Mouse (Mus musculus): ENCODE results near the gene Tcf7l1. TPM values are rescaled to one million over a fixed set of nuclear protein-coding genes. Genes with fewer than 3 reads are reported as not detected.

Gene Tcf7l1
- polyA plus RNA-seq, 1 experiment from 2014 or later = 17.0 TPM

DNA sequence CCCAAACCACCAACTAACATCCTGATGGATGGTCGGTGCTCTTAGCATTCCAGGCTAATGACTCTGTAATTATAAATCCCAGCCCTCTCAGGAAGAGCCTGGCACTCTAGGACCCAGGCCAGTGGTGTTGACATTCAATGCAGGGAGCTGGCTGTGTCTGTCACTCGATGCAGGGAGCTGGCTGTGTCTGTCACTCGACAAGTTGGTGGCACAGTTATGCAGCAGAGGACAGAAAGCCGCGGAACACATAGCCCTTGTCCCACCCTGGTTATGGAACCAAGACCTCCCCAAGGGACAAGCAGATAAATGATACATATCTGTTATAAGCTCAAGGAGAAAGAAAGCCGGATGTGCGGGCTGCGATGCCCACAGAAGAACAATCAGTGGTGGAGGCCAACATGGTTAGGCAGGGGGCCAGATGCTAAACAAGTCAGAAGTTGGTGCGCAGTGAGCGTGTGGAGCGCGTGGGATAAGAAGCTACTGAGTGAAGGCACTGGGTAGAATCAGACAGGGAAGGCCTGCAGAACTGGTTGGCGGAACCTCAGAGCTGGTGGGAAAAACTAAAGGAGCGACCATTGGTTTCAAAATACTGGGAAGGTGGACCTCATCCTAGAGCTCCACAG, 33.7 kb downstream of the Tcf7l1 start:
- H3K27ac ChIP-seq (ENCODE audit: low read depth, low read length) = no peak overlapping the region
- no peak overlapping the region for H3K4me3 ChIP-seq (ENCODE audit: low read depth, low read length)
- H3K4me1 ChIP-seq (replicated peaks; ENCODE audit: control insufficient read depth, insufficient read depth, low read length) = no peaks in the 10 kb centered on the region
- no peak overlapping the region for H3K4me2 ChIP-seq (replicated peaks; ENCODE audit: low read depth, low read length)
- 70% methylated on average over 14 of the region's 14 CpGs for WGBS
- no peaks in the 10 kb centered on the region for H3K36me3 ChIP-seq (ENCODE audit: control insufficient read depth, insufficient read depth, low read length)
- no peak overlapping the region for H3K9ac ChIP-seq (ENCODE audit: low read depth, low read length)
- ATAC-seq (ENCODE audit: low FRiP score) (no peak), DNase-seq (ENCODE audit: low spot score) (no peak)
- H3K9me3 ChIP-seq (ENCODE audit: control insufficient read depth, low read length) = no peaks in the 10 kb centered on the region
- H3K27me3 ChIP-seq (ENCODE audit: control insufficient read depth, insufficient read depth, low read length) = no peaks in the 10 kb centered on the region

- 30% methylated on average over 9 of the region's 9 CpGs for WGBS
- Histone ChIP-seq H3K27ac (ENCODE audit: low read depth, low read length) (no peak overlapping the region), H3K27me3 (ENCODE audit: control insufficient read depth, insufficient read depth, low read length) (no peaks in the 10 kb centered on the region), H3K4me1 (replicated peaks; ENCODE audit: control insufficient read depth, insufficient read depth, low read length) (no peaks in the 10 kb centered on the region), H3K9ac (ENCODE audit: low read depth, low read length) (no peak overlapping the region), H3K4me3 (ENCODE audit: low read depth, low read length) (no peak overlapping the region), H3K9me3 (ENCODE audit: control insufficient read depth, low read length) (no peaks in the 10 kb centered on the region), H3K36me3 (ENCODE audit: control insufficient read depth, insufficient read depth, low read length) (no peaks in the 10 kb centered on the region), H3K4me2 (replicated peaks; ENCODE audit: low read depth, low read length) (no peak overlapping the region)
- no peak for ATAC-seq (ENCODE audit: low FRiP score)
- DNase-seq (ENCODE audit: low spot score) = no peak
Measured at GRCm38 (mm10) chr6:72754215-72754614, 34.8 kb downstream of the Tcf7l1 start.

DNA sequence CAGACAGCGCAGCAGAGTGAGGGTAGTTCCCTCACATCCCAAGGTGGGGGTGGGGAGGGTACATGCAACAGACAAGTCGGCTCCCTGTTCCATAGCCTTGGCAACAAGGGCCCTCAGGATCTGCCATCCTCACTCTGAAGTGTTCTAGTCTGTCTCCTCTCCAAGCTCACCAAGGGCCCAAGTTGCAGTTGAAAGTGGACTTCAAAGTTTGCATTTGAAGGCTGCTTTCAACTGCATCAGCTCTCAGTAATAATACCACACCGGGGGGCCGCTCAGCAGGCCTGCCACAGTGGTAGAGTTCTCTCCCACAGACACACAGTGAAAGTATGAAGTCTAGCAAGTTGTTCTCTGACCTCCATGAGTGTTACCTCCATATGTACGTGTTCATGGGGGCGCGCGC, 35.3 kb downstream of the Tcf7l1 start:
- H3K27ac ChIP-seq (ENCODE audit: low read depth, low read length) = no peak overlapping the region
- H3K9ac ChIP-seq (ENCODE audit: low read depth, low read length) = no peak overlapping the region
- H3K4me2 ChIP-seq (replicated peaks; ENCODE audit: low read depth, low read length) = no peak overlapping the region
- no peak for DNase-seq (ENCODE audit: low spot score)
- 66% methylated on average over 8 of the region's 8 CpGs for WGBS
- H3K4me3 ChIP-seq (ENCODE audit: low read depth, low read length) = no peak overlapping the region
- H3K36me3 ChIP-seq (ENCODE audit: control insufficient read depth, insufficient read depth, low read length) = no peaks in the 10 kb centered on the region
- H3K27me3 ChIP-seq (ENCODE audit: control insufficient read depth, insufficient read depth, low read length) = no peaks in the 10 kb centered on the region
- H3K9me3 ChIP-seq (ENCODE audit: control insufficient read depth, low read length) = no peaks in the 10 kb centered on the region
- H3K4me1 ChIP-seq (replicated peaks; ENCODE audit: control insufficient read depth, insufficient read depth, low read length) = peaks cover 4% of the 10 kb centered on the region; the same call in 1 of the 2 replicates
- ATAC-seq (ENCODE audit: low FRiP score) = no peak

DNA sequence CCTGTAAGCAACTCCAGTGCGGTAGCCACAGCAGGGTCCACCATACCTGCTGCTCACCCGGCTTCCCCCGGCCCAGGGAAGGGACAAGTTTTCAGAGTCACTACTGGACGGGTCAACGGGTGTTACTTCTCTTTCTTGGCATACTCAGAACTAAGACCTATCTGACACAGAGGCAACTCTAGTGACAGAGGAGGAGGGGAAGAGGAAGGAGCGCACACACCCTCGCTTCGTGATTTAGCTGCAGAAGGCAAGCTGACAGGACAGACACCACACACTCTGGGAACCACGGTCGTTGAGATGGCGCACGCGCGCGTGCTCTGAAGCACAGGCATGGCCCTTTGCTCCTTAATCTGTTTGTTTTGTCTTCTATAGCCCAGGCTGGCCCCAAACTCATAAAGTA, 36.2 kb downstream of the Tcf7l1 start:
- DNase-seq (ENCODE audit: low spot score) (no peak), ATAC-seq (ENCODE audit: low FRiP score) (no peak)
- Histone ChIP-seq H3K4me2 (replicated peaks; ENCODE audit: low read depth, low read length) (no peak overlapping the region), H3K9ac (ENCODE audit: low read depth, low read length) (no peak overlapping the region), H3K9me3 (ENCODE audit: control insufficient read depth, low read length) (no peaks in the 10 kb centered on the region), H3K27me3 (ENCODE audit: control insufficient read depth, insufficient read depth, low read length) (no peaks in the 10 kb centered on the region), H3K4me3 (ENCODE audit: low read depth, low read length) (no peak overlapping the region), H3K4me1 (replicated peaks; ENCODE audit: control insufficient read depth, insufficient read depth, low read length) (peaks cover 5% of the 10 kb centered on the region; the same call in 1 of the 2 replicates), H3K27ac (ENCODE audit: low read depth, low read length) (no peak overlapping the region), H3K36me3 (ENCODE audit: control insufficient read depth, insufficient read depth, low read length) (no peaks in the 10 kb centered on the region)
- WGBS = 78% methylated on average over 15 of the region's 15 CpGs

DNA sequence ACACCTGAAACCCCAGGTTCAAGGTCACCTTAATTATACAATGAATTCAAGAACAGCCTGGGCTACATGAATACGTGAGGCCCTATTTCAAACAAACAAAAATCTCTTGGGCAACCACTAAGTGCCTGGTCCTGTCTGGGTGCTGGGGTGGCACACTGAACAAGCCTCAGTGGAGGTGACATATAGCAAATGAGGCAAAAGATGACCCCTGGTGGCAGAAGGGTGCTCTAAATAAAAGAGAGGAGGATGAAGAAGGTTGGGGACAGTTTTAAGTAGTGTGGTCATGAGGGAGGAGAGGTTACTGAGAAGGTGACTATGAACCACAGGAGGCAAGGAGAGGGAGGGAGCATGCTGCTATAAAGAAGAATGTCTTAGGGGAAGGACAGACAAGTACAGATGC, 37.8 kb downstream of the Tcf7l1 start:
- H3K4me1 ChIP-seq (replicated peaks; ENCODE audit: control insufficient read depth, insufficient read depth, low read length) = peaks cover 5% of the 10 kb centered on the region; the same call in 1 of the 2 replicates
- H3K36me3 ChIP-seq (ENCODE audit: control insufficient read depth, insufficient read depth, low read length) = no peaks in the 10 kb centered on the region
- no peak overlapping the region for H3K4me2 ChIP-seq (replicated peaks; ENCODE audit: low read depth, low read length)
- no peaks in the 10 kb centered on the region for H3K27me3 ChIP-seq (ENCODE audit: control insufficient read depth, insufficient read depth, low read length)
- H3K27ac ChIP-seq (ENCODE audit: low read depth, low read length) = no peak overlapping the region
- no peak overlapping the region for H3K9ac ChIP-seq (ENCODE audit: low read depth, low read length)
- WGBS = 71% methylated on average over 1 of the region's 1 CpGs
- no peak for DNase-seq (ENCODE audit: low spot score)
- no peaks in the 10 kb centered on the region for H3K9me3 ChIP-seq (ENCODE audit: control insufficient read depth, low read length)
- no peak for ATAC-seq (ENCODE audit: low FRiP score)
- no peak overlapping the region for H3K4me3 ChIP-seq (ENCODE audit: low read depth, low read length)

GRCm38 (mm10) chr6:72748882-72749437, 40.1 kb downstream of the Tcf7l1 start:
- no peak overlapping the region for H3K4me2 ChIP-seq (replicated peaks; ENCODE audit: low read depth, low read length)
- H3K4me3 ChIP-seq (ENCODE audit: low read depth, low read length) = no peak overlapping the region
- 0 out of 2 replicates have a peak overlapping the region, but pooled peaks have one; percentile 13 for H3K27ac ChIP-seq (ENCODE audit: low read depth, low read length)
- no peak for ATAC-seq (ENCODE audit: low FRiP score)
- H3K9ac ChIP-seq (ENCODE audit: low read depth, low read length) = no peak overlapping the region
- no peak for DNase-seq (ENCODE audit: low spot score)
- H3K4me1 ChIP-seq (replicated peaks; ENCODE audit: control insufficient read depth, insufficient read depth, low read length) = peaks cover 5% of the 10 kb centered on the region; the same call in 1 of the 2 replicates
- H3K36me3 ChIP-seq (ENCODE audit: control insufficient read depth, insufficient read depth, low read length) = no peaks in the 10 kb centered on the region
- 11% methylated on average over 5 of the region's 5 CpGs for WGBS
- H3K9me3 ChIP-seq (ENCODE audit: control insufficient read depth, low read length) = no peaks in the 10 kb centered on the region
- H3K27me3 ChIP-seq (ENCODE audit: control insufficient read depth, insufficient read depth, low read length) = no peaks in the 10 kb centered on the region

GRCm38 (mm10) chr6:72748421-72748820, 40.6 kb downstream of the Tcf7l1 start:
- Histone ChIP-seq H3K9me3 (ENCODE audit: control insufficient read depth, low read length) (no peaks in the 10 kb centered on the region), H3K36me3 (ENCODE audit: control insufficient read depth, insufficient read depth, low read length) (no peaks in the 10 kb centered on the region), H3K9ac (ENCODE audit: low read depth, low read length) (no peak overlapping the region), H3K4me1 (replicated peaks; ENCODE audit: control insufficient read depth, insufficient read depth, low read length) (peaks cover 5% of the 10 kb centered on the region; the same call in 1 of the 2 replicates), H3K27ac (ENCODE audit: low read depth, low read length) (0 out of 2 replicates have a peak overlapping the region, but pooled peaks have one; percentile 13), H3K4me2 (replicated peaks; ENCODE audit: low read depth, low read length) (no peak overlapping the region), H3K4me3 (ENCODE audit: low read depth, low read length) (no peak overlapping the region), H3K27me3 (ENCODE audit: control insufficient read depth, insufficient read depth, low read length) (no peaks in the 10 kb centered on the region)
- 4% methylated on average over 2 of the region's 2 CpGs for WGBS
- no peak for DNase-seq (ENCODE audit: low spot score)
- ATAC-seq (ENCODE audit: low FRiP score) = no peak

- Histone ChIP-seq H3K27me3 (ENCODE audit: control insufficient read depth, insufficient read depth, low read length) (no peaks in the 10 kb centered on the region), H3K9me3 (ENCODE audit: control insufficient read depth, low read length) (no peaks in the 10 kb centered on the region), H3K9ac (ENCODE audit: low read depth, low read length) (no peak overlapping the region), H3K36me3 (ENCODE audit: control insufficient read depth, insufficient read depth, low read length) (no peaks in the 10 kb centered on the region), H3K4me1 (replicated peaks; ENCODE audit: control insufficient read depth, insufficient read depth, low read length) (peaks cover 5% of the 10 kb centered on the region; the same call in 1 of the 2 replicates), H3K27ac (ENCODE audit: low read depth, low read length) (no peak overlapping the region), H3K4me3 (ENCODE audit: low read depth, low read length) (no peak overlapping the region), H3K4me2 (replicated peaks; ENCODE audit: low read depth, low read length) (no peak overlapping the region)
- WGBS = 78% methylated on average over 11 of the region's 11 CpGs
- DNase-seq (ENCODE audit: low spot score) (no peak), ATAC-seq (ENCODE audit: low FRiP score) (no peak)
Measured at GRCm38 (mm10) chr6:72747814-72748213, 41.2 kb downstream of the Tcf7l1 start.

- Histone ChIP-seq H3K4me1 (replicated peaks; ENCODE audit: control insufficient read depth, insufficient read depth, low read length) (peaks cover 5% of the 10 kb centered on the region; the same call in 1 of the 2 replicates), H3K4me2 (replicated peaks; ENCODE audit: low read depth, low read length) (no peak overlapping the region), H3K27ac (ENCODE audit: low read depth, low read length) (no peak overlapping the region), H3K9me3 (ENCODE audit: control insufficient read depth, low read length) (no peaks in the 10 kb centered on the region), H3K4me3 (ENCODE audit: low read depth, low read length) (no peak overlapping the region), H3K36me3 (ENCODE audit: control insufficient read depth, insufficient read depth, low read length) (no peaks in the 10 kb centered on the region), H3K9ac (ENCODE audit: low read depth, low read length) (no peak overlapping the region), H3K27me3 (ENCODE audit: control insufficient read depth, insufficient read depth, low read length) (no peaks in the 10 kb centered on the region)
- WGBS = 63% methylated on average over 4 of the region's 4 CpGs
- ATAC-seq (ENCODE audit: low FRiP score) = no peak
- no peak for DNase-seq (ENCODE audit: low spot score)
Measured at GRCm38 (mm10) chr6:72747156-72747555, 41.9 kb downstream of the Tcf7l1 start.

Measured in hindbrain, embryonic 11.5 days (tissue).